Mouse (Mus musculus) left cerebral cortex, postnatal 14 days (tissue): Measurements from ENCODE around the gene Olfr15. TPM values are rescaled to one million over a fixed set of nuclear protein-coding genes. Genes with fewer than 3 reads are reported as not detected.

Experiments used
- DNase-seq, 2 experiments: peaks; one replicate each; pipeline ENCODE4 v3.0.0; 2021 to 2022; ENCODE audit warnings: low spot score in 2 of 2, mixed read lengths in 1 of 2
- intact Hi-C: fragments of 180-260 bp; cut with DNase I; formaldehyde crosslinking; loops from one replicate; pipeline ENCODE4 v1.15.1; 2025
- total RNA-seq, 2 experiments: library from RNA; stranded (reverse); gene quantifications; 2 replicates each; pipeline ENCODE4 v1.2.3; 2021

Olfr15 gene
- total RNA-seq, 2 experiments from 2014 or later: not detected

DNA sequence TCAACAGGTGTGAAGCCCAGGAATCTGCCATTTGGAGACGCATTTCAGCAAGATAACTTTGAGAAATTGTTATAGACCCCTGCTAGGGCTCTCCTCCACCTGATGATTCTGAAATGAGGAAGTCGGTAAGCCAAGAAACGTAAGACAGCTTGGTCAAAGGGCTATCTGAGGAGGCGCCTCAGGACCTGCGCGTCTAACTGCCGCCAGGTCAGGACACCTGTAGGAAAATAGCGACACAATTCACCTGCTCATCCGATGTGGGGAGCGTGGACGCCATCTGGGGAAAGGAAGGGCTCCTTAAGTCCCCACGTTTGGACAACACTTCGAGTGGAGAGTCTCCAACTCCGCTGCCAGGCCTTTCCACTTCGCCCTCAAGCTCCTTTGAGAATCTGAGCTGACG is 41.1 kb downstream of the Olfr15 start:
- DNase-seq: no peak
- intact Hi-C loops: no loop called here

DNA sequence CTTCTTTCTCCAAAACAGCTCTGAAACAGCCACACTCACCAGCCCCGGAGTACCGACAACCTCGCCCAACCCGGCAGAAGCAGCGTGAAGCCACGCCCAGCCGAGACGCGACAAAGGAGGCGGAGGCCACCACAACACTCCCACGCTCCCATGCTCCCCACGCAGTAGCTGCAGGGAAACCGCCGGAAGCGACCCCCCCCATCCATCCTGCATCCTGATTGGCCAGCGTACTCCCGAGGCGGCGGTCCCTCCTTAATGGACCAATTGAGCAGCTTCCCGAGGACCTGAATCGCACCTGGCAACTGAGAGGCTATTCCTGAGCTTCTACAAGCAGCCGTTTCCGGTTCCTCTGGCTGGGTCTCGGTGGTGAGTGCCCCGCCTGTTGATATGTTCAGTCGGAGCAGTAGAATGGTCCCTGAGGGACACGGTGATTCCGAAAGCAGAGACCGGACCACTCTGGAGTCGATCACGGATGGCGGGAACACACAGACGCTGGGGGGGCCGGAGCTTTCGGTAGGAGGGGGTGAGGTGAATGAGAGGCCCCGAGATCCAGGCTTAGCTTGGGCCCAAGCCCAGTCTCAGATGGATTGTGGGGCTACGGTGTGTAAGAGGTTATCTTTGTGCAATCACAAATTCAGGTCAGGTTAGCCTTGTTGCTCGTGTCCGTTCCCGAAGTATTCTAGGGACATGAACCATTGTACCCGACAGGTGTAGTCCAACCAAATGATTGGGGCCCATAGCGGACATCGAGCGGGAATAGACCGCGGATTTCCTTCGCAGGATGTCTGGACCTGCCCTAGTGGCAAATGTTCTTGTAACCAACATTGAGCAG is 41.8 kb downstream of the Olfr15 start, which contains the start of gene Naa60:
TSS of gene Naa60 (plus strand) at position 160 of the 832 bp plus-strand sequence.
- DNase-seq: peak; percentile 89 to 93
- intact Hi-C loops: no loop called here

DNA sequence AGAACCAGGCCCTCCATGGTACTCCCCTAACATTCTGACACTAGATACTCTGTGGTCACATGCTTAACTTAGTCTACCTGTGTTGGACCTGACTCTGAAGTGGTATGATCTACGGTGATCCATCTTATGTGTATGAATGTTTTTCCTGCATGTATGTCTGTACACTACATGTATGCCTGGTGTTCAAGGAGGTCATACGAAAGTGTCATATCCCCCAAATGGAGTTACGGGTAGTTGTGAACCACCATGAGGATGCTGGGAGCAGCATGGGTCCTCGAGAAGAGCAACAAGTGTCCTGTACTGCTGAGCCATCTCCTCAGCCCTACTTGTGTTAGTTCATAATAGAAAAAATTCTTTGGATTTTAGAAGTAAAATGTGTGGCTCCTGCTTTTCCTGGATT is 45.7 kb downstream of the Olfr15 start:
- intact Hi-C loops: no loop called here
- no peak for DNase-seq

DNA sequence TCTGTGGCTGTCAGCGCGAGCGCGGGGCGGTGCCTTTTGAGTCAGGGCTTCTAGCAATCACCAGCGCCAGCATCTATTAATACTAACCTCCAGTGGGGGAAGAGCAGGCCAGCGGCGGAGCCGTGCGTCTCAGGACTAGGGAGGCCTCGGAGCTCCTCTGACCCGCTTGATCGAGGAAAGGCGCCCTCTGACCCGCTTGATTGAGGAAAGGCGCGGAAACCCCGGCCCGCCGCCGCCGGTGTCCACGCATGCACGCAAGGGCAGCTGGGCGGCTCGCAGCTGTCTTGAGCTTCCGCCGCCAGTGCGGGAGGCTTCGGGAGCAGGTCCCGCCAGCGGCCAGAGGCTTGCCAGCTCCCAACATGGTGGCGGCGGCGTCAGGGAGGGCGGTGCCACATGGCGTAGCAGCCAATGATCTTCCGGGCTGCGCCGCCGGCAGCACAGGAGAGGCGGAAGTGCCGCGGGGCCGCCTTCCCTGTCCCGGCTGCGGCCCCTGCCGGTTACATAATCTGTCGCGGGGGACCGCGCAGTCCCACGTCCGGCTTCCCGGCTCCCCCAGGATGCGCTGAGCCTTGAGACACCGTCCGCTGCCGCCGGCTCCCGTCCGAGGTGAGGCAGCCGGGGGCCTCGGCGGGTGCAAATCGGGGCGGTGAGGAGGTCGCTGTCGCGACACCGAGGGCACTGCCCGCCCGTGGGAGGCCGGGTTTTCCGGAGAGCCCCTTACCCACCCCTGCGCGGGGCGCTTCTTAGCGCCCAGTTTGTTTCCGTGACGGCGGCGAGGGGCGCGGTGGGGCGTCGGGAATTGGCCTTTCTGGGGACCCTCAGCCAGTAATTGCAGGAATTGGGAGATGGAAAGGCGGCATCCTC is 53.8 kb downstream of the Olfr15 start, which contains the start of the genes Zfp597 and Gm20695:
TSS of gene Zfp597 (minus strand) at position 361 of the 864 bp plus-strand sequence.
TSS of gene Gm20695 (plus strand) at position 448 of the 864 bp plus-strand sequence.
- DNase-seq: peak; percentile 92 to 96
- intact Hi-C loops: loop anchor here (1.0 kb wide), 1 partner anchor 24 kb away; the partner anchor contains the start of genes 1700037C18Rik and Cluap1

DNA sequence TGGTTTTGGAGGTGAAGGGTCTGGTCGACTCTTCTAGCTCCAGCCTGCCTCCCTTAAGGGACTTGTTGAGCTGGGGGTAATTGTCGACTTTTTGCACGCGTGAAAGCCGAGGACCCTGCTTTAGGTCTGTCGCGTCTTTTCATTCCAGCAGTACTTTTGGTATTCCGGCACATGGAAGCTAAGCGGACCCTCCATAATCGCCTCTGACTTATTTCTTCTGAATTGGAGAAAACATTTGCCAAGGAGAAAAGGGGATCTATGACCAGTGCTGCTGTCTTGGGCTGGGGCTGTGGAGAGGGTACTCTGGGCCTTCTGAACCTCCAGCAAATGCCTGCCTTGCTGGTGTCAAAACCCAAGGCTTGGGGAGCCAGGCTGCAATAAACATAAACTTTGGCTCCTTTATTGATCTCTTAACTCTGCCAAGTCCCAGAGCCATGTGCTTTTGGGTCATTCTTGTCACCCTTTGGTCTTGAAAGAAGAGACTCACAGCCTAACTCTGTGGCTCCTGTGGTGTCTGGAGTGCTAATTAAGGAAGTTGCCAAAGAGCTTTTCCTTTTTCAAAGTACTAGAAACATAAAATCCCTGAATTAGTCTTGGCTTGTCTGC is 54.5 kb downstream of the Olfr15 start:
- intact Hi-C loops: no loop called here
- no peak for DNase-seq

DNA sequence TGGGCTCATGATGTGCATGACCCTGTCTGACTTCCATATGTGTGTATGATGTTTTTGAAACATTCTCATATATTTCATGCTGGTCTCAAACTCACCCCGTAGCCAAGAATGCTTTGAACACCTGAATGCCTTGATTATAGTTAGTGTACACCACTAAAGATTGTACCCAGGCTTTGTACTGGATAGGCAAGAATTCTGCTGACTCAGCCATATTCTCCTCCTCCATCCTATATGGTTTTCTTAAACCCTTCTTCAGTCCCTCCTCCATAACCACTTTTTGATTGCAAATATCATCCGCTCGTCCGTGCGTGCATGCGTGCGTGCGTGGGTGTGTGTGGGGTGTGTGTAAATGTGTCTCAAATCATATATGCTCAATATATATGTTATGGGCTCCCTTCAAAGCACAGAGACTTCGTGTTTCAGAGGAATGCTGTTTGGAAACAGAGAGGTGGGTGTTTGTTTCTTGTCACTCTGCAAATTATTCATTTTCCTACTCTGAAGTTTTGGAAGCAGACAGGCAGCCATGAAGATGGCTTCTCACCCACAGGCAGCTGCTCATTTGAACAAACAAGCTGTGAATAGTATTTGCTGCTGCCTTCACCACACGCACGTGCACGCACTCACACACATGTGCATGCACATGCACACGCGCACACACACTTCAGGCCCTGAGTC is 61.1 kb downstream of the Olfr15 start:
- intact Hi-C loops: no loop called here
- peak in 1 of 2 experiments; percentile 54 for DNase-seq

DNA sequence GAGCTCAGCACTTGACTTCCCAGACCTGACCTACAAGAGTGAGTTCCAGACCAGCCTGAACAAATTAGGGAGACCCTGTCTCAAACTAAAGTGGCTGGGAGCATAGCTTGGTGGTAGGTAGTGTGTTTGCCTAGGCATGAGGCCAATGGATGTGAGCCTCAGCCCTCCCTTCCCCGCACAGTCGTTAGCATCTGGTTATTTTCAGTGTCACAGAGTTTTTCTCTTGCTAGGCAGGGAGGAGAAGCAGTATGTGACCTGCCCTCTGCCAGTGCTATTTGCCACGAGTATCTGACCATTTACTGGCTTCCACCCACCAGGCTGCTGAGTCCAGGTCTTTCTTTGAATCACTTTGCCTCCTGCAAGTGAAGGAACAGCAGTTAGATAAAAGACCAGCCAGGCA is 63.1 kb downstream of the Olfr15 start:
- intact Hi-C loops: no loop called here
- no peak for DNase-seq

Other genes with a start within 250 kb of the Olfr15 start
- gene Olfr161, start 239.8 kb upstream of the Olfr15 start, total RNA-seq: not detected
- gene Mefv, start 112.8 kb upstream of the Olfr15 start, total RNA-seq: not detected
- gene Zfp263, start 86.8 kb upstream of the Olfr15 start, total RNA-seq: 10 to 100 TPM; 18.5 to 19.4 TPM
- gene Zfp174, start 16.4 kb downstream of the Olfr15 start, total RNA-seq: 1 to 10 TPM; 4.8 to 4.9 TPM
- 100 to 1,000 TPM; 146 to 151 TPM for gene Naa60, start 41.5 kb downstream of the Olfr15 start, total RNA-seq
- gene Zfp597, start 53.7 kb downstream of the Olfr15 start, total RNA-seq: 10 to 100 TPM; 25.6 to 31.9 TPM
- gene Gm20695, start 53.8 kb downstream of the Olfr15 start, total RNA-seq: under 1 TPM; 0.44 to 0.55 TPM
- gene 1700037C18Rik, start 77.8 kb downstream of the Olfr15 start, total RNA-seq: 1 to 10 TPM; 8.7 to 10.0 TPM
- 10 to 100 TPM; 29.7 TPM for gene Cluap1, start 77.9 kb downstream of the Olfr15 start, total RNA-seq
- gene Nlrc3, start 145.8 kb downstream of the Olfr15 start, total RNA-seq: 1 to 10 TPM; 2.3 to 2.4 TPM
- gene Slx4, start 172.9 kb downstream of the Olfr15 start, total RNA-seq: 10 to 100 TPM; 63.3 to 65.5 TPM
- not detected for gene Dnase1, start 206.1 kb downstream of the Olfr15 start, total RNA-seq
- gene Trap1, start 246.9 kb downstream of the Olfr15 start, total RNA-seq: 10 to 100 TPM; 68.6 to 68.9 TPM